Mouse (Mus musculus) spleen, adult 2 months (tissue): ENCODE data around the gene Tmem59l. TPM values are rescaled to one million over a fixed set of nuclear protein-coding genes. Genes with fewer than 3 reads are reported as not detected.
A peak's percentile ranks its signal among the peaks of the same experiment; 100 is the strongest.
"Not testable (repeated sequence)": the region's sequence is repeated elsewhere in the genome, so short reads cannot be mapped to it uniquely, and the experiment has no call there.

Source experiments
- DNase-seq, 2 experiments: peaks; one replicate each; pipeline versions ENCODE4 v3.0.0 to v3.0.0-alpha.2; 2012 to 2021; ENCODE audit warnings: low spot score in 2 of 2, low read depth in 1 of 2
- H3K27ac ChIP-seq: fragments of 200-500 bp; 2 replicates; pipeline ENCODE4 v1.5.1; 2012; ENCODE audit warnings: low read length, inconsistent platforms; ENCODE audit not compliant: insufficient read depth
- H3K27me3 ChIP-seq: fragments of 200-500 bp; 2 replicates; pipeline ENCODE4 v1.6.1; 2012; ENCODE audit warnings: mild to moderate bottlenecking, moderate library complexity, low read length, inconsistent platforms; ENCODE audit not compliant: control insufficient read depth, insufficient read depth
- H3K36me3 ChIP-seq: fragments of 200-500 bp; 2 replicates; pipeline ENCODE4 v1.6.1; 2012; ENCODE audit warnings: mild to moderate bottlenecking, low read length, inconsistent platforms; ENCODE audit not compliant: control insufficient read depth, insufficient read depth
- H3K4me1 ChIP-seq: fragments of 200-500 bp; 2 replicates; pipeline ENCODE4 v1.6.1; 2011; ENCODE audit warnings: inconsistent platforms; ENCODE audit not compliant: control insufficient read depth, insufficient read depth, insufficient read length
- H3K4me3 ChIP-seq: fragments of 200-500 bp; 2 replicates; pipeline ENCODE4 v1.5.1; 2011; ENCODE audit warnings: mild to moderate bottlenecking, inconsistent platforms; ENCODE audit not compliant: insufficient read depth, insufficient read length; ENCODE audit errors: extremely low read depth
- CTCF ChIP-seq: fragments of 200-500 bp; IDR thresholded peaks from 2 replicates; pipeline ENCODE4 v1.5.1; 2011; ENCODE audit warnings: mild to moderate bottlenecking, inconsistent platforms; ENCODE audit not compliant: insufficient read depth, insufficient read length, insufficient replicate concordance; ENCODE audit errors: extremely low read depth
- POLR2A ChIP-seq: fragments of 200-500 bp; IDR thresholded peaks from 2 replicates; pipeline ENCODE4 v1.6.1; 2011; ENCODE audit warnings: low read depth, low read length, inconsistent platforms
- WGBS: fragments of 180-500 bp; shearing (Covaris S2); methylation state at CpG from one replicate; pipeline ENCODE4 v1.1.7; 2018; 5-methylcytosine and 5-hydroxymethylcytosine counted together
- polyA plus RNA-seq: library from polyadenylated mRNA; depleted of rRNA; stranded (reverse); fragments of >200 nt; gene quantifications from 2 replicates; pipeline ENCODE4 v1.2.3, GENCODE M21; 2012

Gene Tmem59l
- polyA plus RNA-seq, 1 experiment = not detected

DNA sequence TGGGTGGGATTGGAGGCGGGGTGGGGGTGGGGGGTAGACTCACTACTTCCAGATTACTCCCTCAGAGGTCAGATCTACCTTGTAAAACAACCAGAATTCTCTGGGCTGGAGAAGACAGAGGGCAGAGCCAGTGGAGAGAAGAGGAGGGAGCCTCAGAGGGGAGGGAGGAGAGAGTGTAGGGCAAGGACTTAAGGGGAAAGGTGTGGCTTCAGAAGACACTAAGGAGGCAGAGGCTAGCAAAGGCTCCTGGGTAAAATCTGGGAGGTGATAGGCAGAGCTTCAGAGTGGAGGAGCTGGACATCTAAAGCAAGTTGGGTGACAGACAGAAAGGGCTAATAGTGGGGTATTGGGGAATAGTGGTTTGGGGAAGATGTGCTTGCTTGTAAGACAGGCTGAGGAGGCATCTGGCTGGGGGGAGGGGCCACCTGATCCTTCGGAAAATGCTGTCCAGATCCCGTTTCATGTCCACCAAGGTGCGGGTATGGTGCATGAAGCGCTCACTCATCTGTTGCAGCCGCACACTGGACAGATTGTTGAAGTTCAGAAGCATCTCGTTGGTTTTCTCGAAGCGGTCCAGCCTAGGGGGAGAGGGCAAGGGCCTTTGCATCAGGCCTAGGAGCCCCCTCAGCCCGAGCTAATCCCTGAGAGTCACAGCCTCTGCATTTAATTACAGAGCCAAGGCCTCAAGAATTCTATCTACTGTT lies 30.9 kb upstream of the Tmem59l start:
- H3K27ac ChIP-seq = no peak overlapping the region
- 92% methylated on average over 10 of the region's 10 CpGs for WGBS
- peaks cover 17% of the 10 kb centered on the region for H3K36me3 ChIP-seq
- no peak for DNase-seq
- TF ChIP-seq CTCF = no peak
- TF ChIP-seq POLR2A = no peak
- no peaks in the 10 kb centered on the region; the same call in 1 of the 2 replicates for H3K4me1 ChIP-seq
- H3K27me3 ChIP-seq = no peaks in the 10 kb centered on the region
- H3K4me3 ChIP-seq = no peak overlapping the region

DNA sequence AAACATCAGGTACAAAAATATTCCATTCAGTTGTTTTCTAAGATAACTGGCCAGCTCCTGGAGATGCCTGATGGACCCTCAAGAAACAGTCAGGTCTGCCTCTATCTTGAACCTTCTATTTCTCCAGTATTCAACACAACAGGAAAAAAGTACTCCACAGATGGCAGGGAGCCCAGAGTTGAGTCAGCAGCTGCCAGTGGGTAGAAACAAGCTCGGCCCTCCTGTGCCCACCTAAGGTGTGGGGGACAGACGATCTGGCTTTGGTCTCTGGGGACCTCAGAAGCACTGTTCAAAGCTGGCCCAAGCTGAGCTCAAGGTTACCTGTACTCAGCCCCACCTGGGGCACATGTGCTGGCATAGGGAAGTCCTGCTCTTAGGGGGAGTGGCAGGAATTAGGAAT lies 26.3 kb upstream of the Tmem59l start:
- Histone ChIP-seq H3K27ac (no peak overlapping the region), H3K4me3 (no peak overlapping the region), H3K36me3 (peaks cover 16% of the 10 kb centered on the region), H3K27me3 (no peaks in the 10 kb centered on the region), H3K4me1 (peaks cover 13% of the 10 kb centered on the region; the same call in 1 of the 2 replicates)
- 30% methylated on average over 2 of the region's 2 CpGs for WGBS
- TF ChIP-seq POLR2A (no peak), CTCF (no peak)
- DNase-seq = no peak

DNA sequence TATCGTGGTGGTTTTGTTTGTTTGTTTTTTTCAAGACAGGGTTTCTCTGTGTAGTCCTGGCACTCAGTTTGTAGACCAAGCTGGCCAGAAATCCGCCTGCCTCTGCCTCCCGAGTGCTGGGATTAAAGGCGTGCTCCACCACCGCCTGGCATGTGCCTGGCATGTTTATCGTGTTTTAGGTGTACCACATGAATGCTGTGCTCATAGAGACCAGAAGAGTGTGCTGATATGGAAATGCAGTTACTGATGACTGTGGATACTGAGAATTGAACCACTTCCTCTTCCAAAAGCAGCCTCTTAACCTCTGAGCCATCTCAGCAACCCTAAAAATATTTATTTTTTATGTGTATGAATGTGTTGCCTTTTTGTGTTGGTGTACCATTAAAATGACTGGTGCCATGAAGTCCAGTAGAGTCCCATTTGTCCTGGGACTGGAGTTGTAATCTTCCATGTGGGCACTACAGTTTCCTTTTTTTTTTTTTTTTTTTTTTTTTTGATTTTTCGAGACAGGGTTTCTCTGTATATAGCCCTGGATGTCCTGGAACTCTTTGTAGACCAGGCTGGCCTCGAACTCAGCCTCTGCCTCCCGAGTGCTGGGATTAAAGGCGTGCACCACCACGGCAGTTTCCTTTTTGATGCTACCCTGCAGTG lies 25.2 kb upstream of the Tmem59l start:
- Histone ChIP-seq H3K4me3 (no peak overlapping the region), H3K27ac (no peak overlapping the region), H3K27me3 (no peaks in the 10 kb centered on the region), H3K4me1 (peaks cover 13% of the 10 kb centered on the region; the same call in 1 of the 2 replicates), H3K36me3 (peaks cover 17% of the 10 kb centered on the region)
- 62% methylated on average over 11 of the region's 11 CpGs for WGBS
- DNase-seq = no peak
- TF ChIP-seq POLR2A = no peak
- TF ChIP-seq CTCF = no peak

DNA sequence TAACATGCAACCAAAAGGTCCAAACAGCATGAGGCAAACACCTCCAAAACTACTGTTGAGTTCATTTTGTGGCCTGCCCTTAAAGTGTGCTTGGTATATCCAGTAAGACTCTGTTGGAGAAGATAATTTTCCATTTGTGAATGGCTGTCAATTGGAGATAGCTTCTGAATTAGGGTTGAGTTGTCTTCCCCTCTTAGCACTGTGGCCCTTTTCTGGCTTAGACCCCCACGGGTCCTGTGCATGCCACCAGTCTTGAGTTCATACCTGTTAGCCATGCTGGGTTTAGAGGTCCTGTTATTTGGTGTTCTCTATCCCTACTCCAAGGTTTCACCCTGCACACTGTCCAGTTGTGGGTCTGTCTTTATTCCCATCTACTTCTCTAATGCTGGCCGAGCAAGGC lies 24.6 kb upstream of the Tmem59l start:
- Histone ChIP-seq H3K4me1 (peaks cover 13% of the 10 kb centered on the region; the same call in 1 of the 2 replicates), H3K27me3 (no peaks in the 10 kb centered on the region), H3K36me3 (peaks cover 16% of the 10 kb centered on the region; the same call in 1 of the 2 replicates), H3K4me3 (no peak overlapping the region), H3K27ac (no peak overlapping the region)
- DNase-seq = no peak
- no peak for TF ChIP-seq CTCF
- no peak for TF ChIP-seq POLR2A
- WGBS = 84% methylated on average over 2 of the region's 2 CpGs

DNA sequence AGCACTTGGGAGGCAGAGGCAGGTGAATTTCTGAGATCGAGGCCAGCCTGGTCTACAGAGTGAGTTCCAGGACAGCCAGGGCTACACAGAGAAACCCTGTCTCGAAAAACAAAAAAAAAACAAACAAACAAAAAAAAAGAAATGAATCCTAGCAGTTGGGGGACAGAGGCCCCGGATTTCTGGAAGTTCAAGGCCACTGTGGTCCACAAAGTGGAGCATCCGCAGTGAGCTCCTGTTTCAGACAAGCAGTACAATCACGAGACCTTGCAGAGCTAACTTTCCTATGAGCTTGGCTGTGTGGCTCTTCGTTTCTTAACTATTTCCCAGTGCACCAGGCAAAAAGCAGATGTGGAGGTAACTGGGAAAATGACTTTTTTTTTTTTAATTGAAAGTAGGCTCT lies 24.0 kb upstream of the Tmem59l start:
- peaks cover 13% of the 10 kb centered on the region; the same call in 1 of the 2 replicates for H3K4me1 ChIP-seq
- H3K27ac ChIP-seq = not testable (repeated sequence)

DNA sequence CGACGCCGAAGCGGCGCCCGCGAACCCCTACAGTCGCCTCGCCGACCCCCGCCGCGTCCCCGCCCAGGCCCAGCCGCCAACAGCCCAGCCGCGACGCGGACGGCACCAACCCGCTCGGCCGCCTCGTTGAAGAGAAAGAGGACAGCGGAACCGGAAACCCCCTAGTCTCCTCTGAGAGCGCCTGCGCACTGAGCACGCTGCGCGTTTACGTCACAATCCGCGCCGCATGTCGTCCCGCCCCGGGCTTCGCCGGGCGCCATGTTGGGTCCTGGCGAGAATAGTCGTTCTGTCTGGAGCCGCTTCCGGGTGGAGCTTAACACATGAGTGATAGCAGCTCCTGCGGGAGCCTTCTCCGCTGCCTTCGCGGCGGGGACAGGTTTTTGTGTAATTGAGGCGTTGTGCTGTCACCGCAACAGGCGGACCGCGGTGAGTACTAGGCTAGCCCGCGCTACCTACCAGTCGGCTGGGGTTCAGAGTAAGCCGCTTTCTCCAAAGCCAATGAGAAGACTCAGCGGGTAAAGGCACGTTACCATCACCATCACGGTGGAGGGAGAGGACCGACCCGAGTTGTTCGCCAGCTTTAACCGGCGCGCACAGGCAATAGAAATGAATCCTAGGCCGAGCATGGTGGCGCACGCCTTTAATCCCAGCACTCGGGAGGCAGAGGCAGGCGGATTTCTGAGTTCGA lies 23.2 kb upstream of the Tmem59l start, which contains the start of gene Uba52:
TSS of gene Uba52 (minus strand) at position 574 of the 688 bp plus-strand sequence.
- DNase-seq = peak; percentile 92 to 96
- peak within 1 kb of the TSS; percentile 96 for H3K27ac ChIP-seq
- H3K4me3 ChIP-seq = peak within 1 kb of the TSS; percentile 91
- H3K27me3 ChIP-seq = no peaks in the 10 kb centered on the region
- peaks cover 14% of the 10 kb centered on the region; the same call in 1 of the 2 replicates for H3K36me3 ChIP-seq
- peak; percentile 65 for TF ChIP-seq POLR2A
- TF ChIP-seq CTCF = no peak
- H3K4me1 ChIP-seq = peaks cover 18% of the 10 kb centered on the region
- under 1% methylated on average over 72 of the region's 74 CpGs for WGBS

More for the DNA sequence above, 24.0 kb upstream of the Tmem59l start:
- not testable (repeated sequence) for H3K27me3 ChIP-seq, DNase-seq
- WGBS = 46% methylated on average over 6 of the region's 6 CpGs
- Histone ChIP-seq H3K36me3 (peaks cover 15% of the 10 kb centered on the region; the same call in 1 of the 2 replicates), H3K4me3 (peak overlapping the region; percentile 91; the same call in 1 of the 2 replicates)
